Mouse (Mus musculus): Measurements from ENCODE around the gene Prr12. TPM values are rescaled to one million over a fixed set of nuclear protein-coding genes. Genes with fewer than 3 reads are reported as not detected.

Prr12 gene
- total and polyA plus RNA-seq, 2 experiments from 2014 or later: 9.2 to 14.0 TPM

- 95% methylated on average over 26 of the region's 26 CpGs for WGBS
- Histone ChIP-seq H3K4me2 (ENCODE audit: low read depth, low read length) (no peak overlapping the region), H3K4me1 (ENCODE audit: insufficient read depth, low read length) (0 out of 2 replicates have a peak, but pooled peaks cover 5% of the 10 kb centered on the region), H3K9ac (replicated peaks; ENCODE audit: low read length) (no peak overlapping the region), H3K27ac (no peak overlapping the region), H3K27me3 (ENCODE audit: insufficient read depth, low read length) (no peaks in the 10 kb centered on the region), H3K36me3 (ENCODE audit: insufficient read depth, low read length) (peaks cover 73% of the 10 kb centered on the region), H3K9me3 (ENCODE audit: low read length) (no peaks in the 10 kb centered on the region), H3K4me3 (ENCODE audit: low read length) (no peak overlapping the region)
- DNase-seq (ENCODE audit: low spot score): no peak
- no peak for TF ChIP-seq CTCF (IDR thresholded peaks at IDR 0.05; ENCODE audit: low read depth)
- ATAC-seq: no peak
Observed at GRCm38 (mm10) chr7:45046853-45047350, 5.8 kb downstream of the Prr12 start.

GRCm38 (mm10) chr7:45045741-45046140, 6.9 kb downstream of the Prr12 start:
- Histone ChIP-seq H3K4me3 (ENCODE audit: low read length) (no peak overlapping the region), H3K9me3 (ENCODE audit: low read length) (no peaks in the 10 kb centered on the region), H3K27ac (no peak overlapping the region), H3K9ac (replicated peaks; ENCODE audit: low read length) (no peak overlapping the region), H3K27me3 (ENCODE audit: insufficient read depth, low read length) (no peaks in the 10 kb centered on the region), H3K4me1 (ENCODE audit: insufficient read depth, low read length) (no peaks in the 10 kb centered on the region), H3K36me3 (ENCODE audit: insufficient read depth, low read length) (peaks cover 84% of the 10 kb centered on the region), H3K4me2 (ENCODE audit: low read depth, low read length) (no peak overlapping the region)
- ATAC-seq (no peak), DNase-seq (ENCODE audit: low spot score) (no peak)
- WGBS: 92% methylated on average over 22 of the region's 22 CpGs
- no peak for TF ChIP-seq CTCF (IDR thresholded peaks at IDR 0.05; ENCODE audit: low read depth)

DNA sequence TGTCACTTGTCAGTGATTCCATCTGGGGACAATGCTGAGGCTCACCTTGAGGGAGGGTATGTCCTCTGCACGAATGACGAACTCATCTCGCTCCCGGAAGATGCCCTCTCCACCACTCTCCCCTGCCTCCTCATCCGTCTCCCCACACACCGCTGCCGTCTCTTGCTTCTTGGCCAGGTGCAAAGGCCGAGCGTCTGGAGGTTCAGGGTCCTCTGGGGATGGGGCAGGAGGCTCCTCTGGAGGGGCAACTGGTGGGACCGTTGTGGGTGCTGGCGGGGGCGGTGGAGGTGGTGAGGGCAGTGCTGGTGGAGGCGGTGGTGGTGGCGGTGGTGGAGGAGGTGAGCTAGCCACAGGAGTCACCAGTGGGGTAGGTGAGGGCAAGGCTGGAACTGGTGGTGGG, 9.4 kb downstream of the Prr12 start:
- ATAC-seq: no peak
- H3K4me3 ChIP-seq (ENCODE audit: low read length): no peak overlapping the region
- H3K36me3 ChIP-seq (ENCODE audit: insufficient read depth, low read length): peaks cover 82% of the 10 kb centered on the region
- no peak for DNase-seq (ENCODE audit: low spot score)
- no peak overlapping the region for H3K4me2 ChIP-seq (ENCODE audit: low read depth, low read length)
- no peaks in the 10 kb centered on the region for H3K4me1 ChIP-seq (ENCODE audit: insufficient read depth, low read length)
- WGBS: 96% methylated on average over 13 of the region's 14 CpGs
- TF ChIP-seq CTCF (IDR thresholded peaks at IDR 0.05; ENCODE audit: low read depth): no peak
- no peaks in the 10 kb centered on the region for H3K9me3 ChIP-seq (ENCODE audit: low read length)
- no peak overlapping the region for H3K9ac ChIP-seq (replicated peaks; ENCODE audit: low read length)
- no peaks in the 10 kb centered on the region for H3K27me3 ChIP-seq (ENCODE audit: insufficient read depth, low read length)
- H3K27ac ChIP-seq: no peak overlapping the region

DNA sequence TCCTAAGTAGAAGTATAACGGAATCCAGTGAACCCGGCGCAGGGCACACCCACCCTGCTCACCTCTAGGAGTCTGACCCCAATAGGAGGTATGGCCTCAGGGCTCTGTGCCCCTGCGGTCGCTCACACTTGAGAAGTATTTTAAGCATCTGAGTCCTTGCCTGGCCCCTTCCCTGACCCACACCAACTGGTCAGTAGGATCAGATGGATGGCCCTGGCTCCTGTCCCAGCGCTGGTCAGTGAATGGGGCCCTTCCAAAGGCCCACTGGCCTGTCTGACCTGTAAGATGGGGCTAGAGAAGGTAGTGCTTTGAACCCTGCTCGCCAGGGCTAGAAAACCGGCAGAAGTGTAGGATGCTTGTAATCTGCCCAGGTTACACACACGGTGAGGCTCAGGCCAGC, 11.8 kb downstream of the Prr12 start:
- no peak overlapping the region for H3K4me3 ChIP-seq (ENCODE audit: low read length)
- no peak for TF ChIP-seq CTCF (IDR thresholded peaks at IDR 0.05; ENCODE audit: low read depth)
- 94% methylated on average over 9 of the region's 9 CpGs for WGBS
- H3K4me2 ChIP-seq (ENCODE audit: low read depth, low read length): no peak overlapping the region
- no peaks in the 10 kb centered on the region for H3K27me3 ChIP-seq (ENCODE audit: insufficient read depth, low read length)
- H3K9ac ChIP-seq (replicated peaks; ENCODE audit: low read length): no peak overlapping the region
- ATAC-seq (no peak), DNase-seq (ENCODE audit: low spot score) (no peak)
- H3K27ac ChIP-seq: no peak overlapping the region
- no peaks in the 10 kb centered on the region for H3K9me3 ChIP-seq (ENCODE audit: low read length)
- H3K4me1 ChIP-seq (ENCODE audit: insufficient read depth, low read length): no peaks in the 10 kb centered on the region
- peaks cover 70% of the 10 kb centered on the region for H3K36me3 ChIP-seq (ENCODE audit: insufficient read depth, low read length)

GRCm38 (mm10) chr7:45038411-45038810, 14.3 kb downstream of the Prr12 start:
- Histone ChIP-seq H3K9me3 (ENCODE audit: low read length) (no peaks in the 10 kb centered on the region), H3K9ac (replicated peaks; ENCODE audit: low read length) (no peak overlapping the region), H3K4me1 (ENCODE audit: insufficient read depth, low read length) (no peaks in the 10 kb centered on the region), H3K27me3 (ENCODE audit: insufficient read depth, low read length) (no peaks in the 10 kb centered on the region), H3K4me2 (ENCODE audit: low read depth, low read length) (no peak overlapping the region), H3K27ac (no peak overlapping the region), H3K36me3 (ENCODE audit: insufficient read depth, low read length) (peaks cover 78% of the 10 kb centered on the region), H3K4me3 (ENCODE audit: low read length) (no peak overlapping the region)
- DNase-seq (ENCODE audit: low spot score) (no peak), ATAC-seq (no peak)
- no peak for TF ChIP-seq CTCF (IDR thresholded peaks at IDR 0.05; ENCODE audit: low read depth)
- 95% methylated on average over 9 of the region's 9 CpGs for WGBS

DNA sequence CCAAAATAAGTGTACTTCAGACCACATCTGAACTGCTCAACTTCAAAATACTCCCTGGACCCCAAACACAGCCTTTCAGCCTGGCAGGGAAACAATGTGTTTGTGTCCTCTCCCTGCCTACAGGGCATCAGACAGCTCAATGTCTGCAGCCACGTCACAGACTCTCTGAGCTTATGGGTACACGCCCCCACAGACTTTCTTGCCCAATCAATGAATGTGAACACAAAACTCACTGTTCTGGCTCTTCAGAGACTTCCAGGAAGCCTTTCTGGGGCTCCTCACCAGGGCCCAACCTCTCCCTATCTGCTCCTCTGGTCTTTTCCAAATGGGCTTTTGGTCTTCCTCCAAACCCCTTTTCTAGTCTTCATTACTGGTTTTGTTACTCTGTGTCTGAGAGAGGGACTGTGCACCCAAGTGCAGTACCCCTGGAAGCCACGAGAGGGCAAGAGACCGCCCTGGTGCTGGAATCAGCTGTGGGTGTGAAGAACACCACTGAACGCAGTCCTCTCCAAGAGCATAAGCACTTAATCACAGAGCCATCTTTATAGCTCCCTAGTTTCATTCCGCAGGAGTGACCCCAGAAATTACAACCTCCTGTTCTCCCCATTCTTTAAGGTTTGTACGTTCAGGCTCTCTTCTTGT, 14.8 kb downstream of the Prr12 start:
- H3K27ac ChIP-seq: no peak overlapping the region
- 64% methylated on average over 7 of the region's 7 CpGs for WGBS
- no peaks in the 10 kb centered on the region for H3K27me3 ChIP-seq (ENCODE audit: insufficient read depth, low read length)
- DNase-seq (ENCODE audit: low spot score) (peak; percentile 47), ATAC-seq (peak; percentile 77)
- no peak overlapping the region for H3K9ac ChIP-seq (replicated peaks; ENCODE audit: low read length)
- H3K4me3 ChIP-seq (ENCODE audit: low read length): no peak overlapping the region
- H3K9me3 ChIP-seq (ENCODE audit: low read length): no peaks in the 10 kb centered on the region
- peaks cover 78% of the 10 kb centered on the region for H3K36me3 ChIP-seq (ENCODE audit: insufficient read depth, low read length)
- TF ChIP-seq CTCF (IDR thresholded peaks at IDR 0.05; ENCODE audit: low read depth): peak; percentile 80
- no peak overlapping the region for H3K4me2 ChIP-seq (ENCODE audit: low read depth, low read length)
- H3K4me1 ChIP-seq (ENCODE audit: insufficient read depth, low read length): no peaks in the 10 kb centered on the region

DNA sequence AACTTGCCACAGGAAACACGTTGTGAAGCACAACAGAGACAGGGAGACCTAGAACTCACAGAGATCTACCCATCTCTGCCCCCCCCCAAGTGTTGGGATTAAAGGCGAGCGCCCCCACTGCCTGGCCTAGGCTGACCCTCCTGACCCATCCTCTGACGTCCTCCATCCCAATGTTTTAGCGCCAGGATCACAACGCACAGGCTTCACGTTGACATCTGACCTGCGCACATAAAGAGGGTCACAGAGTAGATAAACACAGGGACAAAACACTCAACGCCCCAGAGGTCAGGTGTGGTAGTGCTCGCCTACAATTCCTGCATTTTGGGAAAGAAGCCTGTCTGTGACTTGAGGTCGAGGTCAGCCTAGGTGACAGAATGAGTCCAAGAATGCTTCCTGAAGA, 16.0 kb downstream of the Prr12 start:
- WGBS: 90% methylated on average over 11 of the region's 11 CpGs
- Histone ChIP-seq H3K36me3 (ENCODE audit: insufficient read depth, low read length) (peaks cover 77% of the 10 kb centered on the region), H3K27ac (no peak overlapping the region), H3K4me3 (ENCODE audit: low read length) (no peak overlapping the region), H3K9ac (replicated peaks; ENCODE audit: low read length) (no peak overlapping the region), H3K4me2 (ENCODE audit: low read depth, low read length) (no peak overlapping the region), H3K9me3 (ENCODE audit: low read length) (no peaks in the 10 kb centered on the region), H3K27me3 (ENCODE audit: insufficient read depth, low read length) (no peaks in the 10 kb centered on the region), H3K4me1 (ENCODE audit: insufficient read depth, low read length) (no peaks in the 10 kb centered on the region)
- TF ChIP-seq CTCF (IDR thresholded peaks at IDR 0.05; ENCODE audit: low read depth): no peak
- ATAC-seq (no peak), DNase-seq (ENCODE audit: low spot score) (no peak)

Data from hindbrain, postnatal 0 days (tissue).